Mouse (Mus musculus): Measurements from ENCODE around the gene Plin5. TPM values are rescaled to one million over a fixed set of nuclear protein-coding genes. Genes with fewer than 3 reads are reported as not detected.

The Plin5 gene
- polyA plus RNA-seq (2017; shearing (Covaris generic)): not detected

GRCm38 (mm10) chr17:56117251-56117710 is at the start of gene Plin5:
Gene Plin5, minus strand, starts transcription at chr17:56117596.

DNA sequence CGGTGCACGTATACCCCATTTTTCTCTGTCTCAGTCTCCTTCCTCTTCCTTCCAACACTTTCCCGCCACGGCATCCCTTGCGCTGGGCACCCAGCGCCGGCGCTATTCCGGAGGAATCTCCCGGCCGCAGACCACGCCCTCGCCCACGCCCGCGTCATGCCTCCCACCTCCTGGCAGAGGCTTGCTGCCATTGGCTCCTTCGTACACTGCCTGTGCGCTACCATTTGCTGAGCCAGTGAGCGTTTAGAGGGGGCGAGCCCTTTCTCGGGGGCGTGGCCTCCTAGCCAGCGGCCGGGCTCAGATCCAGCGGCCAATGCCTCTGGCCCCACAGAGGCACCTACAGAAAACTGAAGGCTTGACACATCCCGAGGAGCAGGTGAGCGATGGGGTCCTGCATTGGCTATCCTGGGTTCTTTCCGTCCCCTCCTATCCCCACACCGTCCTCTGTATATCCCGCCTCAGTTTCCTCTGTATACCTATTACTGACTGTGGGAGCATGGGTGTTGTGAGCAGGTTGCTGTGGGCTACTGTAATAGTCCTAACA is 44.9 kb upstream of the Plin5 start, which contains the start of gene Tnfaip8l1:
Tnfaip8l1 (plus strand) TSS at position 247 of the 544 bp plus-strand sequence.

DNA sequence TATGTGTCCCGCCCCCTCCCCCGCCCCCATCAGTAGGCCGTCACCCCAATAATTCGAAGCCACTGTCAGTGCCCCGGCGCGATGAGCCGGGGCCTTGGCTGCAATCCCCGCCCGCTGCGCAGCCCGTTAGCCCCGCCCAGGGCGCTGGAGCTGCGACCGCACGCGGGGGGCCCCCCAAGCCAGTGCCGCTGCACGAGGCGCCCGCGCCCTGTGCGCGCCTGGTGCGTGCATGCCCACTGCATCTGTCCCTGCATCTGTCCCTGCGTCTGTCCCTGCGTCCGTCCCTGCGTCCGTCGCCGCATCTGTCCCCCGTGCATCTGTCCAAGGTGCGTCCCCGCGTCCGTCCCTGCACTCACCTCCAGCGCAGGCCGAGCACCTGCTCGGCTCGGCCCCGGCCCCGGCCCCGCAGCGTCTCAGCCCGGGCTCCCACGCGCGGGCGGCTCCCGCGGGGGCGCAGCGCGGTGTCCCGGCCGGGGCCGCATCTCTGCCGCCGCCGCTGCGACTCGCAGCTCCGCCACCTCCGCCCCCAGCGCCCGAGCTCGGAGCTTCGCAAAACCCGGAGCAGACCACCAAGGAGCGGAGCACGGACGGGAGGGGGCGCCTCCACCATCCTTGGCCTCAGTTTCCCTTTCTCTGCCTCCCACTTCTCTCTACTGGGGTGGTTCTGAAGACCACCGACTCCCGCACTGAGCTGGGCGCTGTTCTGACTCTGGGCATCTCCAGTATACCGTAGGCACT is 22.6 kb upstream of the Plin5 start, which contains the start of gene Sema6b:
Sema6b (minus strand) TSS at position 486 of the 738 bp plus-strand sequence.

DNA sequence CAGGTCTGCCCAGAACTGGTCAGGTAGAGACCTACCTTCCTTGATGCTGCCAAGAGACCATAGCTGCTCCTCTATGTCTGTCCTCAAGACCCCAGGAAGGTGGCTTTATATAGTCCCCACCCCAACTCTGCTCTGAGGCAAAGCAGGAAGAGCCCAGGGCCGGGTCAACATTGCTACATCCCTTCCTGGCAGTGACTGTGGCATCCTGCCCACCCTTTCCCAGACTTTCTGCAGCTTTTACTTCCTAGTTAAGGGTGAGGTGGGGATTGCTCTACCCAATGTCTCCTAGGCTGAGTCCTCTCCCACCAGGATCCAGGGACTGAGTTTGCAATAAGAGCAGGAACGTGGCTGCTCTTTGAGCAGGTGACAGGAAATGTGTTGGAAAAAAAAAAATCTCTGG is 4.4 kb upstream of the Plin5 start, which contains the start of gene Lrg1:
Lrg1 (minus strand) TSS at position 176 of the 400 bp plus-strand sequence.

DNA sequence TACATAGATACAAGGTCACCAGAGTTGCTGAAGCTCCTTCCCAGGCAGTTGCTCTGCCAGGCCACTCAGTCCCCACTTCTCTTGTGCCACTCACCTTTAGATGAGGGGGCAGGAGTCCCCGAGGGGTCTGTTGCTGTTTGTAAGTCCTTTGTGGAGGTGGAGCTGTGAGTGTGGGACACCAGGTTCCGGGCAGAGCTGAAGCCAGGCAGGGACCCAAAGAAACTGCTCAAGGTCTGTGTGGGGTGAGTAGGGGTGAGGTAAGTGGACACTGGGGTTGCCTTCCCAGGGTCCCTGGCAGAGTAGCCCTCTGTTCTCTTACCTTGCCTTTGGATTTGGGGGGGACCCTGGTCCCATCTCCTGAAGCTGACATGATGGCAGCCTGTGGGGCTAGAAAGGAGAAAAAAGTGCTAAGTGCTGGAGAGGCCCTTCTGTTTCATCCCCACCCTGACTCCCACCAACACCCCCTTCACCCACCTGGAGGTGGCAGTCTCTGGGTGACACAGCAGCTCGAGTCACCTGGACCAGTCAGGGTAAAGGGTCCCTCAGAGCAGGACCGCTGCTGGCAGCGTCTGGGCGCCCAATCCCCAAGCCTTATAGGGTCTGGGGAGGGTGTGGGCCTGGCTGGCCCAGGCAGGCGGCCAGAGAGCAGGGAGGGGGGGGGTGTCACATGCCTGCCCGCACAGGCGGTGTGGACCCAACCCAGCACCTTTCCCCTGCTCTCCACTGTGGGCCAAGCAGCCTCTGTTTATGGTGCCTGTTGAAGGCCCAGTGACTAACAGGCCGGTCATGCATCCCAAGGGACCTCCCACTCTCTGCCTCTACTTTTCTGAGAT is 8.0 kb downstream of the Plin5 start, which contains the start of gene Plin4:
Plin4 (minus strand) TSS at position 585 of the 833 bp plus-strand sequence.

GRCm38 (mm10) chr17:56078880-56079795 is 38.3 kb downstream of the Plin5 start, which contains the start of gene Hdgfl2:
Gene Hdgfl2, plus strand, starts transcription at chr17:56079634.

DNA sequence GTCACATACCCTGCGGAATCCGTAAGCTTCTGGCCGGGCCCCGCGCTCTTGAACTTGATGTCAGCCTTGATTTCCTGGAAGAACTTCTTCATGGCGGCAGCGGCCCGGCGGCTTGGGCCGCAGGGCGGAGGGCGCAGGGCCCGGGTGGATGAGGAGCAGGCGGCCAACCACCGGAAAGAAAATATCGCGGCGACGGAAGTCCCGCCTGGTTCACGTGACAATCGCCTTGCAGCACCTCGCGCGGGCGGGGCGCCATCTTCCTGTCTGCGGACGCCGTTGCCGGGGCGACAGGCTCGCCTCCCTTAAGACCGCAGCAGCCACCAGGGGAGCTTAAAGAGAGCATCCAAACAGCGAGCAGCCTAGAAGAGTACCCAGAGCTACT is 42.6 kb downstream of the Plin5 start, which contains the start of gene Ubxn6:
Ubxn6 (minus strand) TSS at position 202 of the 382 bp plus-strand sequence.

Other genes with a start within 250 kb of the Plin5 start
- gene Zfp119a, start 238.7 kb downstream of the Plin5 start, polyA plus RNA-seq (2017; shearing (Covaris generic)): 13.8 TPM
- gene Zfp959, start 225.5 kb downstream of the Plin5 start, polyA plus RNA-seq (2017; shearing (Covaris generic)): 31.9 TPM
- gene Zfp119b, start 168.1 kb downstream of the Plin5 start, polyA plus RNA-seq (2017; shearing (Covaris generic)): 5.7 TPM
- 1.8 TPM for gene Ebi3, start 165.0 kb downstream of the Plin5 start, polyA plus RNA-seq (2017; shearing (Covaris generic))
- 33.0 TPM for gene Yju2, start 158.5 kb downstream of the Plin5 start, polyA plus RNA-seq (2017; shearing (Covaris generic))
- 0.41 TPM for gene Shd, start 147.1 kb downstream of the Plin5 start, polyA plus RNA-seq (2017; shearing (Covaris generic))
- gene Fsd1, start 131.1 kb downstream of the Plin5 start, polyA plus RNA-seq (2017; shearing (Covaris generic)): not detected
- 0.31 TPM for gene Stap2, start 112.0 kb downstream of the Plin5 start, polyA plus RNA-seq (2017; shearing (Covaris generic))
- gene Mpnd, start 111.9 kb downstream of the Plin5 start, polyA plus RNA-seq (2017; shearing (Covaris generic)): 138 TPM
- gene Sh3gl1, start 81.0 kb downstream of the Plin5 start, polyA plus RNA-seq (2017; shearing (Covaris generic)): 124 TPM
- gene Chaf1a, start 77.2 kb downstream of the Plin5 start, polyA plus RNA-seq (2017; shearing (Covaris generic)): 1.5 TPM
- gene Ubxn6, start 42.6 kb downstream of the Plin5 start, polyA plus RNA-seq (2017; shearing (Covaris generic)): 63.5 TPM
- gene Hdgfl2, start 38.0 kb downstream of the Plin5 start, polyA plus RNA-seq (2017; shearing (Covaris generic)): 113 TPM
- not detected for gene Plin4, start 7.8 kb downstream of the Plin5 start, polyA plus RNA-seq (2017; shearing (Covaris generic))
- gene Lrg1, start 4.4 kb upstream of the Plin5 start, polyA plus RNA-seq (2017; shearing (Covaris generic)): not detected
- gene Sema6b, start 22.7 kb upstream of the Plin5 start, polyA plus RNA-seq (2017; shearing (Covaris generic)): 0.16 TPM
- 19.0 TPM for gene Tnfaip8l1, start 44.9 kb upstream of the Plin5 start, polyA plus RNA-seq (2017; shearing (Covaris generic))
- gene Mydgf, start 66.3 kb upstream of the Plin5 start, polyA plus RNA-seq (2017; shearing (Covaris generic)): 49.2 TPM
- gene Dpp9, start 101.3 kb upstream of the Plin5 start, polyA plus RNA-seq (2017; shearing (Covaris generic)): 38.9 TPM
- 12.0 TPM for gene Fem1a, start 139.2 kb upstream of the Plin5 start, polyA plus RNA-seq (2017; shearing (Covaris generic))
- 2.8 TPM for gene Ticam1, start 159.2 kb upstream of the Plin5 start, polyA plus RNA-seq (2017; shearing (Covaris generic))
- gene Plin3, start 175.3 kb upstream of the Plin5 start, polyA plus RNA-seq (2017; shearing (Covaris generic)): 20.6 TPM
- not detected for gene Arrdc5, start 182.7 kb upstream of the Plin5 start, polyA plus RNA-seq (2017; shearing (Covaris generic))
- 6.8 TPM for gene Uhrf1, start 185.7 kb upstream of the Plin5 start, polyA plus RNA-seq (2017; shearing (Covaris generic))
- gene Kdm4b, start 208.5 kb upstream of the Plin5 start, polyA plus RNA-seq (2017; shearing (Covaris generic)): 44.5 TPM